22 mouse cellular contexts compared by ENCODE assay signal in the genomic region with DNA sequence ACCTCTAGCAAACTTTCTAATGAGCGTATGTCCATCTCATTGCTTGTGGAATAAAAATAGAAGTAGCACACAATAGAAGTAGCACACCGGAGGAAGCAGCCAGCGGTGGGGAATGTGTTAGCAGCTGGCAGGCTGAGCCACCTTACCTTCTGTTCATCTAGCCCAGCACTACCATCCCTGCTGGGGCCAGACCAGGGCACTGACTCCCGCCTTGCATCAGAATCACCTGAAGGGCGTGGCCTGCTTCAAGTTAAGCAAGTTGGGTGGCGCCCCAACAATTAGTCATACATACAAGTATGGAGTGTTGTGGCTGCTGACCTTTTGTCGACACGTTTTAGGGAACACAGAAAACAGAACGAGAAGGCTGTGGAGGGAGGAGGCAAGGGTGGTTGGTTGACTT. TPM values are rescaled to one million over a fixed set of nuclear protein-coding genes. Genes with fewer than 3 reads are reported as not detected.
A peak's percentile ranks its signal among the peaks of the same experiment; 100 is the strongest.
DNase-seq lines count a peak whose midpoint lies in the region; ATAC-seq lines count a peak whose summit lies in the region.
"Had no signal": no experiment of that assay in that cellular context is flagged by ENCODE, and none has a peak within 500 bp of the region (broad histone marks: within the 10 kb centered on the region; RNA-seq: fewer than 3 reads in every experiment).

No protein-coding gene starts in this region.

- WGBS in stomach, embryonic 15.5 days: 70% methylated on average over 9 of the region's 9 CpGs

- H3K9ac ChIP-seq in stomach, embryonic 15.5 days: no peak overlapping the region
- H3K9ac ChIP-seq: embryonic facial prominence, embryonic 12.5 days; forebrain, embryonic 12.5 days; heart, embryonic 15.5 days; hindbrain, embryonic 14.5 days had no signal

- no peak overlapping the region for H3K27ac ChIP-seq in stomach, embryonic 15.5 days
- H3K27ac ChIP-seq: embryonic facial prominence, embryonic 12.5 days; forebrain, embryonic 12.5 days; heart, embryonic 10.5 days; heart, embryonic 15.5 days; hindbrain, embryonic 14.5 days had no signal

- ATAC-seq in stomach, embryonic 15.5 days (ENCODE audit: insufficient read depth, low FRiP score, low read depth): peak; percentile 50; the same call in 1 of the 2 replicates
- ATAC-seq: forebrain, embryonic 16.5 days had no signal

- no peaks in the 10 kb centered on the region for H3K4me1 ChIP-seq in stomach, embryonic 15.5 days
- H3K4me1 ChIP-seq: embryonic facial prominence, embryonic 12.5 days; forebrain, embryonic 12.5 days; heart, embryonic 10.5 days; heart, embryonic 15.5 days had no signal

- H3K9me3 ChIP-seq in stomach, embryonic 15.5 days: no peaks in the 10 kb centered on the region
- H3K9me3 ChIP-seq: embryonic facial prominence, embryonic 12.5 days; forebrain, embryonic 12.5 days; heart, embryonic 10.5 days; heart, embryonic 15.5 days had no signal

- DNase-seq in urinary bladder, postnatal 14 days (ENCODE audit: low spot score): peak; percentile 69
- no peak for DNase-seq in urinary bladder, postnatal 4 days (ENCODE audit: low spot score in 2 of 2)
- peak; percentile 42 for DNase-seq in ES-CJ7 (ENCODE audit: low read depth, low spot score)
- DNase-seq in ZHBTc4 (ENCODE audit: low read depth, low spot score): peak; percentile 20
- DNase-seq in spleen, adult 18-20 months: no peak
- DNase-seq in ovary, postnatal 36 days (ENCODE audit: low spot score): no peak
- DNase-seq in ovary, postnatal 10 days (ENCODE audit: low spot score): no peak
- DNase-seq: adrenal gland, adult 2 months; adrenal gland, postnatal 25 days; cerebellum, adult 2 months; cerebellum, postnatal 10 days; gastrocnemius, postnatal 10 days; heart, postnatal 14 days had no signal

- peaks cover 7% of the 10 kb centered on the region; the same call in 1 of the 2 replicates for H3K27me3 ChIP-seq in stomach, embryonic 15.5 days (replicated peaks)
- H3K27me3 ChIP-seq: CH12.LX had no signal

- no peak overlapping the region for H3K4me3 ChIP-seq in stomach, embryonic 15.5 days (replicated peaks)
- H3K4me3 ChIP-seq: embryonic facial prominence, embryonic 12.5 days; forebrain, embryonic 12.5 days; heart, embryonic 10.5 days; heart, embryonic 15.5 days had no signal

- no peaks in the 10 kb centered on the region for H3K36me3 ChIP-seq in stomach, embryonic 15.5 days
- H3K36me3 ChIP-seq: embryonic facial prominence, embryonic 12.5 days; forebrain, embryonic 12.5 days; G1E; heart, embryonic 10.5 days; heart, embryonic 15.5 days had no signal

- no peak overlapping the region for H3K4me2 ChIP-seq in stomach, embryonic 15.5 days
- H3K4me2 ChIP-seq: embryonic facial prominence, embryonic 12.5 days; forebrain, embryonic 12.5 days; heart, embryonic 15.5 days; hindbrain, embryonic 14.5 days had no signal

RNA-seq across cellular contexts. Expression of gene Sh3gl2, which starts 6.5 kb away (rescaled TPM):
- 11.4 and 12.2 TPM in 2 replicates for polyA plus RNA-seq in stomach, embryonic 15.5 days (2015; fragmentation: Nextera tagmentation; extraction: Ambion mirVana)
- polyA plus RNA-seq: G1E had no signal

Comparison
In these comparisons a context has a peak if more than half of its experiments do, and no peak if none do; other contexts are left out.
1. DNase-seq: peak in urinary bladder, postnatal 14 days (single experiment), ES-CJ7 (single experiment) and ZHBTc4 (single experiment); none in urinary bladder, postnatal 4 days (0 of 2), spleen, adult 18-20 months (0 of 2), ovary, postnatal 36 days (single experiment) and ovary, postnatal 10 days (single experiment).